Mouse (Mus musculus): ENCODE data around the gene Cog8. TPM values are rescaled to one million over a fixed set of nuclear protein-coding genes. Genes with fewer than 3 reads are reported as not detected.
A peak's percentile ranks its signal among the peaks of the same experiment; 100 is the strongest.

The Cog8 gene
- polyA plus RNA-seq, 1 experiment from 2014 or later: 43.6 TPM

DNA sequence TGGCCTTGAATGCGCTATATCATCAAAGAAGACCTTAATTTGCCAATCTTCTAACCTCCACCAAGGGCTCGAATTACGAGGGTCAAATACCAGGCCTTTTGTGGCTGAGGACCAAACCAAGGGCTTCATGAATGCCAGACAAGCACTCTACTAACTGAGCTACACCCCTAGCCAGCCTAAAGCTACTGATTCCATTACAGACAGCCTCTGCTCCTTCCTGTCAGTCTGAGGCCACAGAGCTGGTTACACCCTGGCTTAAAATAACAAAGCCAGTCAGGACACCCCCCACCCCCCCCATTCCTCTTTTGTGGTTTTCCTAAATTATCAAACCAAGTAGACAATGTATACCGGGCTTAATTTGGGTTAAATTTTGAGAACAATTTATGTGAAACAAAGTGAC is 17.2 kb upstream of the Cog8 start:
- WGBS: 90% methylated on average over 4 of the region's 4 CpGs
- Histone ChIP-seq H3K4me2 (replicated peaks) (no peak overlapping the region), H3K27me3 (no peaks in the 10 kb centered on the region), H3K27ac (no peak overlapping the region), H3K4me3 (no peak overlapping the region), H3K36me3 (peaks cover 79% of the 10 kb centered on the region), H3K9me3 (replicated peaks) (no peaks in the 10 kb centered on the region), H3K4me1 (no peaks in the 10 kb centered on the region), H3K9ac (no peak overlapping the region)
- no peak for ATAC-seq (ENCODE audit: low FRiP score)

DNA sequence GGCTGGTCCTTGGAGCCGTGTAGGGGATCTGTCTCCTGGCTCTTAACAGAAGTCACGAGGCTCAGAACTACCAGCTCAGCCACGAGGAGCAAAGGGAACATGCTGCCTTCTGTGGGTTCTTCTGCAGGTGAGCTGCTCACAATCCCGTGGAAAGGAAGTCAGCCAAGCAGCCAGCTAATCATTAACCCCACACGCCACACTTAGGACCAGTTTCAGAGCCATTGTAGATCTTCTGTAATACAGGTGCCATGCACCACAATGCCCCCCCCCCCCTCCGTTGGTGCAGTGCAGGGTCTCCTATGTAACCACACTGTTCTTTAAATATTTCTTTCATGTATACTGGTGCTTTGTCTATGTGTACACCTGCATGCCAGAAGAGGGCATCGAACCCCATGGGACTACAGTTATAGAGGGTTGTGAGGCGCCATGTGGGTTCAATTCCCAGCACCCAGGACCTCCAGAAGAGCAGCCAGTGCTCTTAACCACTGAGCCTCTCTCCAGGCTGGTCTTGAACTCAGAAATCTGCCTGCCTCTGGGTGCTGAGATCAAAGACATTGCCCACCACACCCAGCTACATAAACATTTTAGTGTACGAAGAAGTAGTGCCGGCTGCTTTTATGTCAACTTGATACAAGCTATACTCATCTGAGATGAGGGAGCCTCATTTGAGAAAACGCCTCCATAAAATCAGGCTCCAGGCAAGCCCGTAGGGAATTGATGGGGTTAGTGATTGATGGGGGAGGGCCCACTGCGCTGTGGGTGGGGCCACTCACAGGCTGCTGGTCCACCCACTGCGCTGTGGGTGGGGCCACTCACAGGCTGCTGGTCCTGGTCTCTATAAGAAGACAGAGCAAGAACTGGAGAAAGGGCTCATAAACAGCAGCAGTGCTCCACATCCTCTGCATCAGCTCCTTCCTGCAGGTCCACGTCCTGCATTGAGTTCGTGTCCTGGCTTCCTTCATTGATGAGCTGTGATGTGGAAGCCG is 9.3 kb upstream of the Cog8 start, which contains the start of gene Tmed6:
Gene Tmed6 (minus strand): TSS at position 134 of the 986 bp plus-strand sequence.
- H3K4me3 ChIP-seq: no peak within 1 kb of the TSS
- no peak for ATAC-seq (ENCODE audit: low FRiP score)
- H3K4me1 ChIP-seq: no peaks in the 10 kb centered on the region
- H3K4me2 ChIP-seq (replicated peaks): no peak within 1 kb of the TSS
- H3K9me3 ChIP-seq (replicated peaks): no peaks in the 10 kb centered on the region
- 61% methylated on average over 17 of the region's 17 CpGs for WGBS
- peaks cover 25% of the 10 kb centered on the region for H3K36me3 ChIP-seq
- H3K9ac ChIP-seq: no peak within 1 kb of the TSS
- no peak within 1 kb of the TSS for H3K27ac ChIP-seq
- H3K27me3 ChIP-seq: no peaks in the 10 kb centered on the region

DNA sequence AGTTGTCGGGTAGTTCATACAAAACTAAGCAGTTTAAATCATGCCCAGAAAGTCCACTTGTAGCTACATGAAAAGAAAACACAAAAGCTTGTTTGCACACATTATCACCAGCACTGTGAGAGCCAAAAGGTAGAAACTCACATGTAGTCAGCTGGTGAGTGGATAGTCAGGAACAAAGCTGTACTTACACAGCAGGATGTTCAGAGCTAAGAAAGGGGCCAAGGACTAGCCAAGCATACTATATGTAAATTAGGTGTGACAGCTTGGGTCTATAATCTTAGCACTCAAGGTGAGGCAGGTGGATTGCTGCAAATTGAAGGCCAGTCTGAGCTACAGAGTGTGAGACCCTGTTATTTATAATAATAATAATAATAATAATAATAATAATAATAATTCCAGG is 6.1 kb upstream of the Cog8 start:
- 92% methylated on average over 1 of the region's 1 CpGs for WGBS

DNA sequence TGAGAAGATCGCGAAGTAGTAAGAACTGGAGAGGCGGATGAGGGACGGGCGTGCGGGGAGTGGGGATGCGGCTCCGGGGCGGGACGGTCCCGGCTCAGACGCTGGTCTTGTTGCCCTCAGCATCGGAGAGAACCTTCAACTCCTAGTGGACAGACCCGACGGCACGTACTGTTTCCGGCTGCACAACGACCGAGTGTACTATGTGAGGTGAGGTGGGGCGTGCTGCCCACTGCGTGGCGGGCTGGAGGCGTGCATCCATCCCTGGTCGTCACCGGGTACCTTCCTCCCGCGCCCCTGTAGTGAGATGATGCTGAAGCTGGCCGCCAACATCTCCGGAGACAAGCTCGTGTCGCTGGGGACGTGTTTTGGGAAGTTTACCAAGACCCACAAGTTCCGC is 482 bp upstream of the Cog8 start:
- peak overlapping the region; percentile 87 for H3K9ac ChIP-seq
- under 1% methylated on average over 33 of the region's 33 CpGs for WGBS
- peaks cover 49% of the 10 kb centered on the region for H3K36me3 ChIP-seq
- peak overlapping the region; percentile 96 for H3K4me3 ChIP-seq
- H3K4me1 ChIP-seq: peaks cover 22% of the 10 kb centered on the region
- H3K4me2 ChIP-seq (replicated peaks): peak overlapping the region; percentile 97
- no peaks in the 10 kb centered on the region for H3K27me3 ChIP-seq
- H3K27ac ChIP-seq: no peak overlapping the region; the same call in 1 of the 2 replicates
- peak; percentile 80 for ATAC-seq (ENCODE audit: low FRiP score)
- no peaks in the 10 kb centered on the region for H3K9me3 ChIP-seq (replicated peaks)

More for the DNA sequence above, 6.1 kb upstream of the Cog8 start:
- H3K9me3 ChIP-seq (replicated peaks): no peaks in the 10 kb centered on the region
- ATAC-seq (ENCODE audit: low FRiP score): no peak
- no peak overlapping the region for H3K4me3 ChIP-seq
- H3K4me1 ChIP-seq: peaks cover 4% of the 10 kb centered on the region
- H3K27me3 ChIP-seq: no peaks in the 10 kb centered on the region
- peaks cover 25% of the 10 kb centered on the region for H3K36me3 ChIP-seq
- no peak overlapping the region for H3K9ac ChIP-seq
- H3K4me2 ChIP-seq (replicated peaks): no peak overlapping the region
- H3K27ac ChIP-seq: no peak overlapping the region

DNA sequence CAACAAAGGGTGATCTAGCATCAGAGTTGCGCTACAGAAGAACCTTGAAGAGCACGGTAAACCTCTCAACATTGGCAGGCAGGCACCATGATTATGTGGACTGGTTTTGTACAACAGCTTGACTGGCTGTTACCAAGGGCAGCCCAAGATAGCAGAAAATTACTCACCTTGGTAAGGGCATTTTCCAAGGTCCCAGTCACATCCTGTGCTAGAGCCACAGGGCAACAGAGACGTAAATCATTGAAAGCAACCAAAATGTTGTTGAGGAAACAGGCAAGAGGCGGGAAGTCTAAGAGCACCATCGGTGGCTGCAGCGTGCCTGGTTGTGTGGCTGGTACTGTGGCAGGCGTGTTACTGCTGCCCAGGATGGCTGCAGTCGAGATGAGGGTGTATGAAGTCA is 4.4 kb downstream of the Cog8 start:
- Histone ChIP-seq H3K27me3 (no peaks in the 10 kb centered on the region), H3K4me1 (peaks cover 31% of the 10 kb centered on the region), H3K36me3 (peaks cover 53% of the 10 kb centered on the region), H3K27ac (no peak overlapping the region), H3K4me3 (no peak overlapping the region), H3K4me2 (replicated peaks) (no peak overlapping the region), H3K9ac (no peak overlapping the region), H3K9me3 (replicated peaks) (no peaks in the 10 kb centered on the region)
- no peak for ATAC-seq (ENCODE audit: low FRiP score)
- 97% methylated on average over 8 of the region's 8 CpGs for WGBS

DNA sequence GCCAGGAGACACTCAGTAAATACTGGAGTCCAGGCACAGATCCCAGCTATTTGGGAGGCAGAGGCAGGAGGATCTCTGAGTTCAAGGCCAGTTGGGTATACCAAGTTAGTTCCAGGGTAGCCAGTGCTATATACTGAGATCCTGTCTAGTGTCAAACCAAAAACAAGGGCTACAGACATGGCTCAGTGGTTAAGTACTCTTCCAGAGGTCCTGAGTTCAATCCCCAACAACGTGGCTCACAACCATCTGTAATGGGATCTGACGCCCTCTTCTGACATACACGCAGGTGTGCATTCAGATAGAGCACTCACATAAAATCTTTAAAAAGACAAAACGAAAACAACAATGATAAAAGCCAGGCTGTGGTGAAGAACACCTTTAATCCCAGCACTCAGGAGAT is 7.0 kb downstream of the Cog8 start:
- H3K9ac ChIP-seq: no peak overlapping the region
- H3K4me2 ChIP-seq (replicated peaks): peak overlapping the region; percentile 92
- H3K27me3 ChIP-seq: no peaks in the 10 kb centered on the region
- H3K4me3 ChIP-seq: peak overlapping the region; percentile 87
- H3K36me3 ChIP-seq: peaks cover 78% of the 10 kb centered on the region
- H3K4me1 ChIP-seq: peaks cover 20% of the 10 kb centered on the region
- WGBS: 97% methylated on average over 4 of the region's 4 CpGs
- no peaks in the 10 kb centered on the region for H3K9me3 ChIP-seq (replicated peaks)
- no peak for ATAC-seq (ENCODE audit: low FRiP score)
- H3K27ac ChIP-seq: no peak overlapping the region

DNA sequence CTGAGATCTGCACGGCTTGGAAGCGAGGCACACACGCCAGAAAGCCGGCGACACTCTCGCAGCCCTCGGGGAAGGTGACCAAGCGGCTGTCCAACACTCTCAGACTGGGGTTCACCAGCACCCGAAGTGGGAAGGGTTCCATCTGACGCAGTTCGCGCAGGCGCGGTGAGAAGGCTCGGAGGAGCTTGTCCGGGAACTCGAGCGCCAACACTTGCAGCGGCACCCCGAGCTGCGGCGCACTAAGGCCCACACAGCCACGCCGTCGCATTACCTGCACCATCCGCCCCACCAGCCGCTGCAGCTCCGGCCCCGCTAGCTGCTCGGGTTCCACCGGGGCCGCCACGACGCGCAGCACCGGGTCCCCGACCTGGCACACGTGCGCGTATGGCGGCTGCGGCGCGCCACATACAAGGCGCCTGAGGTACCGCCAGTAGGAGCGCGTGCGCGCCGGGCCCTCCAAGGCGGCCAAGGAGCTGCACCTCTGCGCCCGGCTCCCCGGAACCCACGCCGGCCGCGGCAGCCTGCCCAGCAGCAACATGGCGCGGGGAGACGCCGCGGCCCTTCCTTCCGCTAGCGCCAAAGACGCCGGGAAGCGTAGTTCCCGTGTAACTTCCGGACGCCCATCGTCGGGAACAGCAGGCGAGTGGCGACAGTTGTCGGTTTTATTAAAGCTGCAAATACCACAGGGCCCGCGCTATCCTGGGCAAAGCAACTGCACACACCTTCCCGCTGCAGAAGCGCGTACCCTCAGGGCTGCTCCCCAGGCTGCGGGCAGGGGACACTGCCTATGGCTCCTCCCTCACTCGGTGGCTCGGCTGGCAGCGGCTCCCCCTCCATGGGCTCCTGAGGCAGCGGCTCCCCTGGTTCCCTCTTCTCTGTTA is 8.2 kb downstream of the Cog8 start, which contains the start of gene Pdf:
Gene Pdf (minus strand): TSS at position 554 of the 881 bp plus-strand sequence.
- H3K4me2 ChIP-seq (replicated peaks): peak within 1 kb of the TSS; percentile 92
- H3K4me1 ChIP-seq: peaks cover 20% of the 10 kb centered on the region
- no peaks in the 10 kb centered on the region for H3K27me3 ChIP-seq
- no peaks in the 10 kb centered on the region for H3K9me3 ChIP-seq (replicated peaks)
- WGBS: under 1% methylated on average over 87 of the region's 87 CpGs
- ATAC-seq (ENCODE audit: low FRiP score): peak; percentile 79
- H3K27ac ChIP-seq: peak within 1 kb of the TSS; percentile 92
- H3K4me3 ChIP-seq: peak within 1 kb of the TSS; percentile 87
- peaks cover 80% of the 10 kb centered on the region for H3K36me3 ChIP-seq
- peak within 1 kb of the TSS; percentile 87 for H3K9ac ChIP-seq

DNA sequence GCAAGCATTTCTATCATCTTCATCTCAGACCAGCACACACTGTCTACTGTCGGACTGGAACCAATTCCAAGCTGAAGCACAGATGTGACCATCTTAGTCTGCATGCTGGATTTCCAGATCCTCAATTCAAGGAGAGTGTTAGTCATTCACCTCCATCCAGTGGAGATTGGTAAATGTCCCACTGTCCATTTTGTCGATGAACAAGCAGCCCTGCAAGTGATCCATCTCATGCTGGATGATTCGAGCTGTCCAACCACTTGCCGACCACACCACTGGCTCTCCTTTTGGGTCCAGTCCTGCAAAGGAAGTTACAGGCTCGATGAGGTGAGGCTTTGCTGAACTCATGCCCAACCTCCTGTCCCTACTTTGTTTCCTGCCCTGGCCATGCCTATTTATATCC is 9.5 kb downstream of the Cog8 start:
- Histone ChIP-seq H3K4me2 (replicated peaks) (peak overlapping the region; percentile 92; the same call in 1 of the 2 replicates), H3K9ac (no peak overlapping the region), H3K36me3 (peaks cover 80% of the 10 kb centered on the region), H3K4me3 (no peak overlapping the region), H3K27ac (no peak overlapping the region), H3K9me3 (replicated peaks) (no peaks in the 10 kb centered on the region), H3K4me1 (peaks cover 20% of the 10 kb centered on the region), H3K27me3 (no peaks in the 10 kb centered on the region)
- no peak for ATAC-seq (ENCODE audit: low FRiP score)
- WGBS: 91% methylated on average over 5 of the region's 5 CpGs

DNA sequence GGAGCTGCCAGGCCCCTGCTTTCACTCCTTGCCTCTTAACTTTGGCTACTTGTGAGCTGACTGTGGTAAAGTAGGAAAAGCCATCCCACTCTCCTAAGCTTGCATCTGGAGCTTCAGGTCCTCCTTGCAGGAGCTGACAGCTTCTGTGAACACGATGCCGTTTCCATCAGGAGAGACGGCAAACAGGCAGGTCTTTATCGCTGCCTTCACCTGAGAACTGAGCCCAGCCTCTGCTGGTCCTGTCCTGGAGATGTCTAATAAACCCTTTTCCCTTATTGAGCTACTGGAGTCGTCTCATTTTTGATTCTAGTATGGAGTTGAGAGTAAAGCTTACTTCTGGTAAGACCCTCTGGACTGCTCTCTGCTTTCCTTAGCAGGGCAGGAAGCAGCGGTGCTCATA is 11.0 kb downstream of the Cog8 start:
- no peak overlapping the region for H3K27ac ChIP-seq
- H3K36me3 ChIP-seq: peaks cover 80% of the 10 kb centered on the region
- H3K4me1 ChIP-seq: peaks cover 20% of the 10 kb centered on the region
- no peak overlapping the region for H3K4me3 ChIP-seq
- no peaks in the 10 kb centered on the region for H3K27me3 ChIP-seq
- no peak overlapping the region for H3K9ac ChIP-seq
- no peaks in the 10 kb centered on the region for H3K9me3 ChIP-seq (replicated peaks)
- no peak overlapping the region for H3K4me2 ChIP-seq (replicated peaks)
- WGBS: 93% methylated on average over 6 of the region's 6 CpGs
- no peak for ATAC-seq (ENCODE audit: low FRiP score)

DNA sequence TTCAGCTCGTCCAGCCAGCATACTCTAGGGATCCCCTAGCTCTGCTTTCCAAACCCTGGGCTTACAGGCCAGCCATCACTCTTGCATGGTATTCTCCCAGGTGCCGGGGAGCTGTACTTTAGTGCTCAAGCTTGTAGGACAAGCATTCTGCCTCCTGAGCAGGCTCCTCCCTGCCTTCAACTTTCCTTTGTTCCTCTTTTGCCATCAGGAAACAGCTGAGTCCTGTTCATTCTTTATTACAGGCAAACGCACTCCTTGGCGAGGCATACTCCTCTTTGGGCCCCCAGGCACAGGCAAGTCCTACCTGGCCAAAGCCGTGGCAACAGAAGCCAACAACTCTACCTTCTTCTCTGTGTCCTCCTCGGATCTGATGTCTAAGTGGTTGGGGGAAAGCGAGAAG is 15.9 kb downstream of the Cog8 start:
- no peak overlapping the region for H3K27ac ChIP-seq
- H3K9ac ChIP-seq: no peak overlapping the region
- no peak overlapping the region for H3K4me3 ChIP-seq
- no peaks in the 10 kb centered on the region for H3K27me3 ChIP-seq
- no peaks in the 10 kb centered on the region for H3K9me3 ChIP-seq (replicated peaks)
- no peaks in the 10 kb centered on the region for H3K4me1 ChIP-seq
- 83% methylated on average over 7 of the region's 7 CpGs for WGBS
- ATAC-seq (ENCODE audit: low FRiP score): no peak
- no peak overlapping the region for H3K4me2 ChIP-seq (replicated peaks)
- peaks cover 83% of the 10 kb centered on the region for H3K36me3 ChIP-seq

DNA sequence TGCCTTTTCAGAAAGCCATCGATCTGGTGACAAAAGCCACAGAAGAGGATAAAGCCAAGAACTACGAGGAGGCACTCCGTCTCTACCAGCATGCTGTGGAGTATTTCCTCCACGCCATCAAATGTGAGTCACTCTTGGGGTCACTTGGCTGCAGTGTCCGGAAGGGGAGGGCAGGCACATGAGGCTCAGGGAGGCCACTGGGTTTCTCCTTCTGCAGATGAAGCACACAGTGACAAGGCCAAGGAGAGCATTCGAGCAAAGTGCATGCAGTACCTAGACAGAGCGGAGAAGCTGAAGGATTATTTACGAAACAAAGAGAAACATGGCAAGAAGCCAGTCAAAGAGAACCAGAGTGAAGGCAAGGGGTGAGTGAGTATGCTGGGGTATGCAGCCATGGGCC is 19.9 kb downstream of the Cog8 start:
- Histone ChIP-seq H3K4me3 (no peak overlapping the region), H3K4me1 (peaks cover 18% of the 10 kb centered on the region), H3K4me2 (replicated peaks) (no peak overlapping the region), H3K9ac (no peak overlapping the region), H3K27me3 (no peaks in the 10 kb centered on the region), H3K27ac (no peak overlapping the region), H3K36me3 (peaks cover 43% of the 10 kb centered on the region), H3K9me3 (replicated peaks) (no peaks in the 10 kb centered on the region)
- no peak for ATAC-seq (ENCODE audit: low FRiP score)
- WGBS: 90% methylated on average over 8 of the region's 8 CpGs

DNA sequence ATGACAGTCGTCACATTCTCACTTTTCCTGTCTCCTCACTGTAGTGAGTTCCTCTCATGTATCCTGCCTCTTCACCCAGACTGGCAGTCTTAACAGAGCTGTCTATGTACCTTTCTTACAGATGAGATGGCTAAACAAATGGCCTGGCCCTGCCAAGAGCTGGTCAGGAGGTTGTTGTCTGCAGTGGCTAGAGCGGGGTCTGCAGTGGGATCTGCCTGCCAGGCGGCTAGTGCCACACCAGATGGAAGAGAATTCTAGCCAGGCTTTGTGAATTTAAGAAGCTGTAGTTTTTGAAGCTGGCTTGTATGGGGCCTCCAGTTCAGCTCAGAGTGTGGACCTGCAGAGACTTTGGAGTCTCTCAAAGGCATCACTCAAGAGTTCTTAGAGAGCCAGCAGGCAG is 20.8 kb downstream of the Cog8 start:
- H3K9me3 ChIP-seq (replicated peaks): no peaks in the 10 kb centered on the region
- no peak overlapping the region for H3K4me3 ChIP-seq
- peaks cover 33% of the 10 kb centered on the region for H3K36me3 ChIP-seq
- H3K9ac ChIP-seq: peak overlapping the region; percentile 20; the same call in 1 of the 2 replicates
- H3K27me3 ChIP-seq: no peaks in the 10 kb centered on the region
- no peak overlapping the region for H3K4me2 ChIP-seq (replicated peaks)
- peaks cover 18% of the 10 kb centered on the region for H3K4me1 ChIP-seq
- ATAC-seq (ENCODE audit: low FRiP score): no peak
- H3K27ac ChIP-seq: no peak overlapping the region
- WGBS: 92% methylated on average over 3 of the region's 3 CpGs
